Mouse (Mus musculus): ENCODE measurements around the gene Lrcol1.

DNA sequence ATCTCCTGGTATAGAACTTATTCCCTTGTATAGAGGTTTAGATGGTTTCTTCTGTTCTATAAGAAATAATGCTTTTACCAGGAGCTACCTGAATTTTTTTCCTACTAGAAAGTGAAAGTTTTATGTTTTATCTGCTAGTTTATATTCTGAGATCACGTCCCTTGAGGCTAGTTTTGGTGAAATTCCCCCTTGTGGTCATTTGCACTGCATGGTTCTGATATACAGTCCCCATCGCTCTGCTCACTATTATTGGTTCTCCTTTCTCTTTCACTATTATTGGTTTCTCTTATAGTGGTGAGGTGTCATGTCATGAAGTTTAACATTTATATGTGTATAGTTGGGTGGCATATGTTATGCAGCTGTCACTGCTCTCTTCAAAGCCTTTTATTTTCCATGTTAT is 43.9 kb upstream of the Lrcol1 start:
- no peak for TF ChIP-seq CTCF (IDR thresholded peaks at IDR 0.05; ENCODE audit: borderline replicate concordance, control insufficient read depth, extremely low read depth, insufficient read depth, low read length, poor library complexity)
- no peak for TF ChIP-seq POLR2A (IDR thresholded peaks at IDR 0.05; ENCODE audit: control insufficient read depth, extremely low read depth, insufficient read depth, low read length, poor library complexity)
